Mouse (Mus musculus) lung, adult 2 months (tissue): Measurements from ENCODE around the gene Samd5.

Experiments used
- CTCF ChIP-seq: fragments of 200-500 bp; IDR thresholded peaks from 2 replicates; pipeline ENCODE4 v1.5.1; 2011; ENCODE audit warnings: mild to moderate bottlenecking, low read length, control low read depth; ENCODE audit not compliant: insufficient read depth
- POLR2A ChIP-seq: fragments of 200-500 bp; IDR thresholded peaks from 2 replicates; pipeline ENCODE4 v1.6.1; 2011; ENCODE audit warnings: low read depth, mild to moderate bottlenecking, control low read depth, low read length, borderline replicate concordance; ENCODE audit errors: extremely low read depth

GRCm38 (mm10) chr10:9672751-9673150 is 2.3 kb downstream of the Samd5 start:
- TF ChIP-seq POLR2A (no peak), CTCF (no peak)
